In the genomic region with DNA sequence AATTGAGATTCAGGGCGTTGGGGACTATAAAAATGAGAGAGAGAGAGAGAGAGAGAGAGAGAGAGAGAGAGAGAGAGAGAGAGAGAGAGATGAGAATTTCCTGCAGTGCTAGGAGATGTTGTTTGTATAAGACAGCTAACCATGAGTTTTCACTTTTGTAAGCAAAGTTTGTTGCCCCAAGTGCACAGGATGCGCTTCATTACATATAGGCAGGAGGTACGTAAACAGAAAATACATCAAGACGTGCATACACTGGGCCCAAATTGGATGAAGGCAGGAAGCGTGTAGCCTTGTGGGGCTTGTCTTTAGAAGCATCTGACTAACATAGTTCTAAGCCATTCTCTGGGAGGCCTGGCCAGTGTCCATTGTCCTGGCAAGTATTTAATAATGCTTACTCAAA, we compare ENCODE assay signal across 15 mouse cellular contexts. TPM values are rescaled to one million over a fixed set of nuclear protein-coding genes. Genes with fewer than 3 reads are reported as not detected.
"Had no signal": no experiment of that assay in that cellular context is flagged by ENCODE, and none has a peak within 500 bp of the region (broad histone marks: within the 10 kb centered on the region; RNA-seq: fewer than 3 reads in every experiment).

No protein-coding gene starts in this region.

- H3K27ac ChIP-seq: intestine, embryonic 15.5 days; limb, embryonic 12.5 days; liver, embryonic 13.5 days; lung, embryonic 15.5 days; macrophage; midbrain, embryonic 15.5 days had no signal

- DNase-seq: kidney, adult 2 months; kidney, postnatal 36 days; liver; liver, embryonic 13.5 days; liver, postnatal 0 days; lung, postnatal 14 days; right cerebral cortex, adult 18-20 months; right cerebral cortex, postnatal 25 days had no signal

- H3K4me2 ChIP-seq: intestine, embryonic 15.5 days; limb, embryonic 12.5 days; liver, embryonic 13.5 days; lung, embryonic 15.5 days; midbrain, embryonic 11.5 days; midbrain, embryonic 15.5 days had no signal

- ATAC-seq: intestine, embryonic 15.5 days; liver, postnatal 0 days; midbrain, embryonic 15.5 days had no signal

- H3K27me3 ChIP-seq: intestine, embryonic 15.5 days; limb, embryonic 12.5 days; liver, embryonic 13.5 days; lung, embryonic 15.5 days; midbrain, embryonic 15.5 days had no signal

- H3K4me3 ChIP-seq: intestine, embryonic 15.5 days; limb, embryonic 12.5 days; liver, embryonic 13.5 days; lung, embryonic 15.5 days; megakaryocyte, embryonic 14.5 days; midbrain, embryonic 15.5 days had no signal

- H3K36me3 ChIP-seq: intestine, embryonic 15.5 days; limb, embryonic 12.5 days; liver, embryonic 13.5 days; lung, embryonic 15.5 days; midbrain, embryonic 15.5 days had no signal

- H3K4me1 ChIP-seq: limb, embryonic 12.5 days; liver, embryonic 13.5 days; lung, embryonic 15.5 days had no signal

- H3K9me3 ChIP-seq: intestine, embryonic 15.5 days; limb, embryonic 12.5 days; liver, embryonic 13.5 days; lung, embryonic 15.5 days; megakaryocyte, embryonic 14.5 days; midbrain, embryonic 15.5 days had no signal

- H3K9ac ChIP-seq: intestine, embryonic 15.5 days; limb, embryonic 12.5 days; liver, embryonic 13.5 days; liver, postnatal 0 days; lung, embryonic 15.5 days; midbrain, embryonic 15.5 days had no signal

RNA-seq across cellular contexts. Expression of a gene that starts 25.3 kb away (rescaled TPM):
- polyA plus RNA-seq: limb, embryonic 12.5 days; midbrain, embryonic 11.5 days had no signal
